9 mouse cellular contexts compared by ENCODE assay signal in the genomic region with DNA sequence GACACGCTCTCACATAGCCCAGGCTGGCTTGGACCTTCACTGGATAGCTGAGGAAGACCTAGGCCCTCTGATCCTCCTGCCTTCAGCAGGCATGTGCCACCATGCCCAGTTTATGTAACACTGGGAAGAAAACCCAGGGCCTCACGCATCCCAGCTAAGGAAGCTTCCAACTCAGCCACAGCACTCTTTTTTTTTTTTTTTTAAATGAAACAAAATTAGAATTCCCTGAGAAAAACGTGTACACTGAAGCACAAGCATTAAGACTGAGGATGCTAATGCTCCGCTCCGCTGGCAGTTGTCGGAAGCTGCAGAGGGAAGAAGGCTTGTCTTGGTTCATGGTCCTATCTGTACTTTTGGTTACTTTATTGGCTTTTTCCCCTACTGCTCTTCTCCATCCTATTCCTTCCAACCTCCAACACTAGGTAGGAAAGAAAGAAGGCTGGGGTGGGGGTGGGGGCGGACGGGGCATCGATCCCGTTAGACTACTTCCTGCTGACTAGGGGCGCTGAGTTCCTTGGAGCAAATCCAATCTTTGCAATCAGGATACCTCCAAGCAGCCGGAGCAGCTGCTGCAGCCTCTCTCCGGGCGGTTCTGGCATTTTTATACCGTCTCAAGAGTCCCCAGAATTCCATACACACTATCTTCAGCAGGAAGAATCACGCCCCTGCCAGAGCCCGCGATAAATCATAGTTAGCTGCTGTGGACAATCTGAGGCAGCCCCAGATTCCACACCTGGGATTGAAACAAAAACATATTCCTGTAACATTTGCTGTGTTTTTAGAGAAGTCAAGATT. TPM values are rescaled to one million over a fixed set of nuclear protein-coding genes. Genes with fewer than 3 reads are reported as not detected.
DNase-seq lines count a peak whose midpoint lies in the region; ATAC-seq lines count a peak whose summit lies in the region.
"Had no signal": no experiment of that assay in that cellular context is flagged by ENCODE, and none has a peak within 500 bp of the region (broad histone marks: within the 10 kb centered on the region; RNA-seq: fewer than 3 reads in every experiment).

No protein-coding gene starts in this region.

- no peaks in the 10 kb centered on the region for H3K79me2 ChIP-seq in macrophage (ENCODE audit: inconsistent target)

- H3K27ac ChIP-seq in heart, embryonic 14.5 days (replicated peaks in 1 of 2; ENCODE audit: control insufficient read depth in 1 of 2, insufficient read depth in 1 of 2, low read depth in 2 of 2, low read length in 2 of 2), result peak overlapping the region; percentile 36 to 47; a peak in 2 of 4 replicates
- peak overlapping the region; percentile 53 for H3K27ac ChIP-seq in hindbrain, embryonic 13.5 days
- H3K27ac ChIP-seq in macrophage, result peak overlapping the region; percentile 57

- H3K4me2 ChIP-seq in heart, embryonic 14.5 days (ENCODE audit: low read length), result peak overlapping the region; percentile 61
- peak overlapping the region; percentile 41 for H3K4me2 ChIP-seq in hindbrain, embryonic 13.5 days

- ATAC-seq in heart, embryonic 14.5 days (ENCODE audit: insufficient number of reproducible peaks, insufficient read depth, low FRiP score, low read depth), result no peak
- ATAC-seq in hindbrain, embryonic 13.5 days (ENCODE audit: low FRiP score), result no peak

- no peaks in the 10 kb centered on the region for H3K36me3 ChIP-seq in heart, embryonic 14.5 days (ENCODE audit: control insufficient read depth, insufficient read depth, low read length)
- no peaks in the 10 kb centered on the region for H3K36me3 ChIP-seq in hindbrain, embryonic 13.5 days
- H3K36me3 ChIP-seq in macrophage (ENCODE audit: inconsistent target), result no peaks in the 10 kb centered on the region
- H3K36me3 ChIP-seq: G1E had no signal

- H3K9me3 ChIP-seq in heart, embryonic 14.5 days (ENCODE audit: control insufficient read depth, low read length), result no peaks in the 10 kb centered on the region
- no peaks in the 10 kb centered on the region for H3K9me3 ChIP-seq in hindbrain, embryonic 13.5 days

- peak overlapping the region; percentile 49 for H3K9ac ChIP-seq in heart, embryonic 14.5 days (ENCODE audit: low read length)
- peak overlapping the region; percentile 0; the same call in 1 of the 2 replicates for H3K9ac ChIP-seq in hindbrain, embryonic 13.5 days

- WGBS in heart, embryonic 14.5 days, result 38% methylated on average over 18 of the region's 18 CpGs
- WGBS in hindbrain, embryonic 13.5 days, result 41% methylated on average over 18 of the region's 18 CpGs
- WGBS in macrophage (ENCODE audit: missing documents), result 56% methylated on average over 18 of the region's 18 CpGs

- no peak for DNase-seq in heart, adult 9 months (ENCODE audit: low spot score in 2 of 2)
- peak; percentile 76 for DNase-seq in brain, adult 2 months (ENCODE audit: low read depth, low spot score)
- no peak for DNase-seq in urinary bladder, adult 18-20 months (ENCODE audit: low spot score in 2 of 2)
- DNase-seq in urinary bladder, postnatal 36 days (ENCODE audit: low spot score in 2 of 2), result no peak
- DNase-seq in adrenal gland, postnatal 36 days, result no peak

- peaks cover 6 to 13% of the 10 kb centered on the region in 2 experiments for H3K4me1 ChIP-seq in heart, embryonic 14.5 days (ENCODE audit: control insufficient read depth in 2 of 2, insufficient read depth in 2 of 2, low read length in 2 of 2)
- peaks cover 33% of the 10 kb centered on the region for H3K4me1 ChIP-seq in hindbrain, embryonic 13.5 days (replicated peaks)

- H3K27me3 ChIP-seq in heart, embryonic 14.5 days (ENCODE audit: control insufficient read depth, insufficient read depth, low read length), result no peaks in the 10 kb centered on the region
- peaks cover 9% of the 10 kb centered on the region for H3K27me3 ChIP-seq in hindbrain, embryonic 13.5 days

- peak overlapping the region; percentile 16 to 21 for H3K4me3 ChIP-seq in heart, embryonic 14.5 days (ENCODE audit: control insufficient read depth in 1 of 2, insufficient read depth in 1 of 2, low read depth in 1 of 2, low read length in 2 of 2)
- H3K4me3 ChIP-seq in hindbrain, embryonic 13.5 days, result no peak overlapping the region; the same call in 1 of the 2 replicates
- H3K4me3 ChIP-seq in macrophage (ENCODE audit: inconsistent target), result peak overlapping the region; percentile 20; the same call in 1 of the 2 replicates

RNA-seq across cellular contexts. Expression of a gene that starts 25.2 kb away (rescaled TPM):
- 49.7 and 51.8 TPM in 2 replicates for polyA plus RNA-seq in heart, embryonic 14.5 days (2014; fragmentation: Nextera tagmentation; extraction: Ambion mirVana)
- polyA plus RNA-seq in hindbrain, embryonic 13.5 days (2015; fragmentation: Nextera tagmentation; extraction: Ambion mirVana), result 117 and 118 TPM in 2 replicates
- total RNA-seq in macrophage (2018; cell fraction: chromatin; rRNA removed), result 10 to 100 TPM in 22 of 26 experiments, 1 to 10 TPM in 4; 6.2 to 73.5 (median 27.9) TPM
- 100 to 1,000 TPM in 23 of 26 experiments, 10 to 100 TPM in 3; 84.1 to 154 (median 126) TPM for total RNA-seq in macrophage (2018; cell fraction: cytosol; rRNA removed)
- 100 to 1,000 TPM in 2 of 26 experiments, 10 to 100 TPM in 24; 17.7 to 108 (median 42.6) TPM for total RNA-seq in macrophage (2018; cell fraction: nucleus; rRNA removed)
- polyA plus RNA-seq in macrophage (2018), result 90.3 to 214 TPM (median 173 TPM) in 3 replicates
- 100 to 1,000 TPM; 117 to 134 TPM for total RNA-seq in adrenal gland, postnatal 36 days (2021)

RNA-seq across cellular contexts. Expression of a gene that starts 59.3 kb away (rescaled TPM):
- 33.2 and 34.2 TPM in 2 replicates for polyA plus RNA-seq in heart, embryonic 14.5 days (2014; fragmentation: Nextera tagmentation; extraction: Ambion mirVana)
- polyA plus RNA-seq in hindbrain, embryonic 13.5 days (2015; fragmentation: Nextera tagmentation; extraction: Ambion mirVana), result 63.3 and 65.9 TPM in 2 replicates
- 100 to 1,000 TPM in 16 of 26 experiments, 10 to 100 TPM in 10; 25.1 to 225 (median 124) TPM for total RNA-seq in macrophage (2018; cell fraction: chromatin; rRNA removed)
- total RNA-seq in macrophage (2018; cell fraction: cytosol; rRNA removed), result 100 to 1,000 TPM in 18 of 26 experiments, 10 to 100 TPM in 8; 50.1 to 156 (median 113) TPM
- 100 to 1,000 TPM in 13 of 26 experiments, 10 to 100 TPM in 13; 32.0 to 183 (median 99.2) TPM for total RNA-seq in macrophage (2018; cell fraction: nucleus; rRNA removed)
- 81.5 to 112 TPM (median 87.8 TPM) in 3 replicates for polyA plus RNA-seq in macrophage (2018)
- 100 to 1,000 TPM; 132 to 163 TPM for total RNA-seq in adrenal gland, postnatal 36 days (2021)
